Mouse (Mus musculus): ENCODE results near the gene Synpo2. TPM values are rescaled to one million over a fixed set of nuclear protein-coding genes. Genes with fewer than 3 reads are reported as not detected.

Synpo2 gene
- total RNA-seq, 2 experiments from 2014 or later: 1.8 to 3.0 TPM

- intact Hi-C loops (cut with DNase I): no loop called here
Measured at GRCm38 (mm10) chr3:123208891-123209290, 27.1 kb downstream of the Synpo2 start.

GRCm38 (mm10) chr3:123207386-123207785, 28.6 kb downstream of the Synpo2 start:
- DNase-seq (ENCODE audit: low spot score in 2 of 2): no peak
- intact Hi-C loops (cut with DNase I): no loop called here

More at GRCm38 (mm10) chr3:123208891-123209290, 27.1 kb downstream of the Synpo2 start:
- no peak for DNase-seq (ENCODE audit: low spot score in 2 of 2)

GRCm38 (mm10) chr3:123205485-123205884, 30.5 kb downstream of the Synpo2 start:
- intact Hi-C loops (cut with DNase I): no loop called here
- no peak for DNase-seq (ENCODE audit: low spot score in 2 of 2)

GRCm38 (mm10) chr3:123205065-123205464, 30.9 kb downstream of the Synpo2 start:
- no peak for DNase-seq (ENCODE audit: low spot score in 2 of 2)
- intact Hi-C loops (cut with DNase I): no loop called here

- DNase-seq (ENCODE audit: low spot score in 2 of 2): no peak
- intact Hi-C loops (cut with DNase I): no loop called here
Measured at GRCm38 (mm10) chr3:123204658-123205057, 31.3 kb downstream of the Synpo2 start.

- intact Hi-C loops (cut with DNase I): no loop called here
Measured at GRCm38 (mm10) chr3:123201798-123202197, 34.2 kb downstream of the Synpo2 start.

GRCm38 (mm10) chr3:123193740-123194139, 42.2 kb downstream of the Synpo2 start:
- intact Hi-C loops (cut with DNase I): no loop called here
- DNase-seq (ENCODE audit: low spot score in 2 of 2): no peak

More at GRCm38 (mm10) chr3:123201798-123202197, 34.2 kb downstream of the Synpo2 start:
- no peak for DNase-seq (ENCODE audit: low spot score in 2 of 2)

GRCm38 (mm10) chr3:123191602-123192001, 44.3 kb downstream of the Synpo2 start:
- no peak for DNase-seq (ENCODE audit: low spot score in 2 of 2)
- intact Hi-C loops (cut with DNase I): no loop called here

GRCm38 (mm10) chr3:123190329-123190728, 45.6 kb downstream of the Synpo2 start:
- no peak for DNase-seq (ENCODE audit: low spot score in 2 of 2)
- intact Hi-C loops (cut with DNase I): no loop called here

- intact Hi-C loops (cut with DNase I): no loop called here
Measured at GRCm38 (mm10) chr3:123189826-123190225, 46.1 kb downstream of the Synpo2 start.

GRCm38 (mm10) chr3:123188616-123189230, 47.2 kb downstream of the Synpo2 start:
- no peak for DNase-seq (ENCODE audit: low spot score in 2 of 2)
- intact Hi-C loops (cut with DNase I): no loop called here

More at GRCm38 (mm10) chr3:123189826-123190225, 46.1 kb downstream of the Synpo2 start:
- no peak for DNase-seq (ENCODE audit: low spot score in 2 of 2)

GRCm38 (mm10) chr3:123187370-123188124, 48.4 kb downstream of the Synpo2 start:
- intact Hi-C loops (cut with DNase I): no loop called here
- DNase-seq (ENCODE audit: low spot score in 2 of 2): no peak

GRCm38 (mm10) chr3:123185238-123185925, 50.6 kb downstream of the Synpo2 start:
- DNase-seq (ENCODE audit: low spot score in 2 of 2): no peak
- intact Hi-C loops (cut with DNase I): no loop called here

GRCm38 (mm10) chr3:123184281-123184680, 51.7 kb downstream of the Synpo2 start:
- intact Hi-C loops (cut with DNase I): no loop called here

GRCm38 (mm10) chr3:123179508-123179907, 56.4 kb downstream of the Synpo2 start:
- DNase-seq (ENCODE audit: low spot score in 2 of 2): no peak
- intact Hi-C loops (cut with DNase I): no loop called here

More at GRCm38 (mm10) chr3:123184281-123184680, 51.7 kb downstream of the Synpo2 start:
- DNase-seq (ENCODE audit: low spot score in 2 of 2): no peak

GRCm38 (mm10) chr3:123179041-123179440, 56.9 kb downstream of the Synpo2 start:
- DNase-seq (ENCODE audit: low spot score in 2 of 2): no peak
- intact Hi-C loops (cut with DNase I): no loop called here

GRCm38 (mm10) chr3:123178420-123178819, 57.5 kb downstream of the Synpo2 start:
- DNase-seq (ENCODE audit: low spot score in 2 of 2): no peak
- intact Hi-C loops (cut with DNase I): no loop called here

GRCm38 (mm10) chr3:123176366-123177334, 59.3 kb downstream of the Synpo2 start:
- intact Hi-C loops (cut with DNase I): no loop called here
- no peak for DNase-seq (ENCODE audit: low spot score in 2 of 2)

- intact Hi-C loops (cut with DNase I): no loop called here
Measured at GRCm38 (mm10) chr3:123175142-123175541, 60.8 kb downstream of the Synpo2 start.

More at GRCm38 (mm10) chr3:123175142-123175541, 60.8 kb downstream of the Synpo2 start:
- DNase-seq (ENCODE audit: low spot score in 2 of 2): no peak
